Mouse (Mus musculus) CH12.LX (cell line): ENCODE measurements at regions not wholly inside any gene's neighbourhood (a gene's known extent, or its start where the extent isn't known, plus 50 kb on each side); places are given as distances from the start of the nearest gene placed in this dataset.

ENCODE experiments used
- DNase-seq: peaks from one replicate; pipeline ENCODE4 v3.0.0-alpha.2; 2013; ENCODE audit errors: extremely low read depth
- H3K27ac ChIP-seq: 2 replicates; pipeline ENCODE4 v1.5.1; 2012; ENCODE audit warnings: low read depth, mild to moderate bottlenecking, control low read depth, moderate library complexity; ENCODE audit not compliant: insufficient read depth
- H3K27me3 ChIP-seq: replicated peaks from 2 replicates; pipeline ENCODE3; 2012; ENCODE audit warnings: inconsistent platforms
- H3K36me3 ChIP-seq, 2 experiments: replicated peaks in 1 of 2; 2 replicates each; pipeline versions ENCODE3 to v1.6.1; 2012; ENCODE audit warnings: inconsistent platforms in 1 of 2, low read length in 1 of 2, mild to moderate bottlenecking in 1 of 2, mixed read lengths in 1 of 2, moderate library complexity in 1 of 2; ENCODE audit not compliant: control insufficient read depth in 1 of 2, insufficient read depth in 1 of 2
- H3K4me1 ChIP-seq, 2 experiments: 2 replicates each; pipeline ENCODE4 v1.6.1; 2012; ENCODE audit warnings: inconsistent platforms in 1 of 2, moderate library complexity in 1 of 2; ENCODE audit not compliant: insufficient read depth in 2 of 2, control insufficient read depth in 1 of 2
- H3K4me2 ChIP-seq: 2 replicates; pipeline ENCODE4 v1.6.1; 2012; ENCODE audit warnings: low read depth, mild to moderate bottlenecking, control low read depth; ENCODE audit not compliant: poor library complexity, insufficient read depth, severe bottlenecking
- H3K4me3 ChIP-seq, 3 experiments: fragments of 150-350 bp in 1 of 3; sonication (generic) in 1 of 3; replicated peaks in 1 of 3; 2 replicates each; pipeline versions ENCODE3 to v1.5.1; 2011 to 2012; ENCODE audit warnings: low read depth in 2 of 3, low read length in 2 of 3, mild to moderate bottlenecking in 2 of 3, moderate library complexity in 2 of 3, control low read depth in 1 of 3, improper control_type of control experiment in 1 of 3, inconsistent platforms in 1 of 3, mixed read lengths in 1 of 3; ENCODE audit not compliant: poor library complexity in 1 of 3
- H3K79me2 ChIP-seq: replicated peaks from 2 replicates; pipeline ENCODE4 v1.6.1; 2012; ENCODE audit warnings: mild to moderate bottlenecking, moderate library complexity; ENCODE audit not compliant: control insufficient read depth, poor library complexity, insufficient read depth, severe bottlenecking; ENCODE audit errors: extremely low read depth
- H3K9ac ChIP-seq: 2 replicates; pipeline ENCODE4 v1.6.1; 2012; ENCODE audit warnings: low read depth, mild to moderate bottlenecking, control low read depth, moderate library complexity; ENCODE audit not compliant: insufficient read depth
- H3K9me3 ChIP-seq: replicated peaks from 2 replicates; pipeline ENCODE3; 2012; ENCODE audit warnings: low read length, inconsistent platforms, mixed read lengths
- CHD2 ChIP-seq: IDR thresholded peaks from 2 replicates; pipeline ENCODE4 v1.6.1; 2011; ENCODE audit warnings: low read length, improper control_type of control experiment
- CTCF ChIP-seq, 2 experiments: IDR thresholded peaks in 1 of 2; conservative IDR thresholded peaks in 1 of 2; 2 replicates each; pipeline ENCODE4 v1.5.1; 2011 to 2012; ENCODE audit warnings: low read depth in 2 of 2, low read length in 2 of 2, improper control_type of control experiment in 1 of 2, inconsistent platforms in 1 of 2, mild to moderate bottlenecking in 1 of 2, moderate library complexity in 1 of 2
- ETS1 ChIP-seq: conservative IDR thresholded peaks from 2 replicates; pipeline ENCODE4 v1.6.1; 2012; ENCODE audit warnings: low read depth, mild to moderate bottlenecking, inconsistent platforms, low read length, improper control_type of control experiment, moderate library complexity
- GABPA ChIP-seq: IDR thresholded peaks from 2 replicates; pipeline ENCODE4 v1.6.1; 2012; ENCODE audit warnings: low read depth, low read length, improper control_type of control experiment, inconsistent platforms; ENCODE audit not compliant: insufficient replicate concordance
- MYC ChIP-seq: IDR thresholded peaks from 2 replicates; pipeline ENCODE4 v1.6.1; 2011; ENCODE audit warnings: low read depth, mild to moderate bottlenecking, improper control_type of control experiment, low read length
- NELFE ChIP-seq: IDR thresholded peaks from 2 replicates; pipeline ENCODE4 v1.6.1; 2011; ENCODE audit warnings: low read depth, low read length, improper control_type of control experiment
- RAD21 ChIP-seq: IDR thresholded peaks from 2 replicates; pipeline ENCODE4 v1.6.1; 2011; ENCODE audit warnings: low read depth, mild to moderate bottlenecking, low read length, improper control_type of control experiment, moderate library complexity
- SMC3 ChIP-seq: IDR thresholded peaks from 2 replicates; pipeline ENCODE4 v1.6.1; 2011; ENCODE audit warnings: low read depth, low read length, improper control_type of control experiment
- TCF12 ChIP-seq: IDR thresholded peaks from 2 replicates; pipeline ENCODE4 v1.6.1; 2014; ENCODE audit warnings: low read depth, mild to moderate bottlenecking, inconsistent platforms, low read length, improper control_type of control experiment
- UBTF ChIP-seq: IDR thresholded peaks from 2 replicates; pipeline ENCODE4 v1.6.1; 2012; ENCODE audit warnings: low read depth, mild to moderate bottlenecking, inconsistent platforms, low read length, improper control_type of control experiment, moderate library complexity
- USF1 ChIP-seq: IDR thresholded peaks from 2 replicates; pipeline ENCODE4 v1.6.1; 2014; ENCODE audit warnings: low read depth, mild to moderate bottlenecking, inconsistent platforms, low read length, improper control_type of control experiment
- ZMIZ1 ChIP-seq: IDR thresholded peaks from 2 replicates; pipeline ENCODE4 v1.6.1; 2012; ENCODE audit warnings: low read depth, mild to moderate bottlenecking, inconsistent platforms, low read length, improper control_type of control experiment
- dilution Hi-C: fragments of 300-500 bp; cut with MboI; formaldehyde crosslinking; loops from 2 replicates; pipeline ENCODE4 v1.14.3; 2020; ENCODE audit warnings: low sequenced_read_pairs; ENCODE audit not compliant: extremely low pct_unique_long_range_greater_than_20kb, extremely low pct_ligation_motif_present
- in situ Hi-C: fragments of 300-500 bp; cut with MboI; formaldehyde crosslinking; loops from 3 replicates; pipeline ENCODE4 v1.14.3; 2019; ENCODE audit warnings: low sequenced_read_pairs, low pct_ligation_motif_present, low pct_unique_long_range_greater_than_20kb, mixed read lengths

- no peak for TF ChIP-seq USF1
- TF ChIP-seq, all 38 proteins: peak for 0
- H3K4me2 ChIP-seq, result no peak overlapping the region
- no peaks in the 10 kb centered on the region for H3K9me3 ChIP-seq
- H3K4me3 ChIP-seq, result no peak overlapping the region
- H3K27ac ChIP-seq, result no peak overlapping the region
- dilution Hi-C loops, result no loop called here
- DNase-seq, result no peak
- no peaks in the 10 kb centered on the region for H3K36me3 ChIP-seq
- no peak overlapping the region for H3K9ac ChIP-seq
- H3K4me1 ChIP-seq, result peaks cover 0 to 4% of the 10 kb centered on the region in 2 experiments; a peak in 2 of 4 replicates
- H3K27me3 ChIP-seq, result no peaks in the 10 kb centered on the region
- in situ Hi-C loops, result no loop called here
- no peaks in the 10 kb centered on the region for H3K79me2 ChIP-seq
These were observed 108.5 kb downstream of the Dact1 start for GRCm38 (mm10) chr12:71418186-71418585.

GRCm38 (mm10) chr12:71419161-71419560 is 109.5 kb downstream of the Dact1 start:
- Histone ChIP-seq H3K4me2 (no peak overlapping the region), H3K27me3 (no peaks in the 10 kb centered on the region), H3K79me2 (no peaks in the 10 kb centered on the region), H3K9ac (no peak overlapping the region), H3K4me3 (no peak overlapping the region), H3K36me3 (no peaks in the 10 kb centered on the region), H3K4me1 (peaks cover 0 to 6% of the 10 kb centered on the region in 2 experiments; a peak in 2 of 4 replicates), H3K27ac (no peak overlapping the region), H3K9me3 (no peaks in the 10 kb centered on the region)
- TF ChIP-seq RAD21 (no peak), UBTF (no peak), CTCF (conservative IDR thresholded peaks at IDR 0.05 in 1 of 2, IDR thresholded peaks at IDR 0.05 in 1 of 2; ENCODE audit: low read depth in 2 of 2, low read length in 2 of 2) (no peak), ETS1 (no peak), GABPA (no peak)
- dilution Hi-C loops, result no loop called here
- in situ Hi-C loops, result no loop called here
- DNase-seq, result no peak

- TF ChIP-seq SMC3 (no peak), ZMIZ1 (no peak), TCF12 (no peak), NELFE (no peak), MYC (no peak), CHD2 (no peak)
- no peaks in the 10 kb centered on the region for H3K79me2 ChIP-seq
- no peak overlapping the region for H3K4me2 ChIP-seq
- H3K9ac ChIP-seq, result no peak overlapping the region
- no peaks in the 10 kb centered on the region for H3K9me3 ChIP-seq
- in situ Hi-C loops, result no loop called here
- no peaks in the 10 kb centered on the region for H3K27me3 ChIP-seq
- H3K4me3 ChIP-seq, result no peak overlapping the region
- H3K27ac ChIP-seq, result no peak overlapping the region
- H3K4me1 ChIP-seq, result peaks cover 0 to 6% of the 10 kb centered on the region in 2 experiments; a peak in 2 of 4 replicates
- dilution Hi-C loops, result no loop called here
- H3K36me3 ChIP-seq, result no peaks in the 10 kb centered on the region
- DNase-seq, result no peak
These were observed 116.5 kb downstream of the Dact1 start for GRCm38 (mm10) chr12:71426023-71426719.
